Mouse (Mus musculus) kidney, adult 2 months (tissue): ENCODE results near the gene Sp2.

ENCODE experiments used
- CTCF ChIP-seq: fragments of 200-500 bp; conservative IDR thresholded peaks from 2 replicates; pipeline ENCODE4 v1.5.1; 2011; ENCODE audit warnings: low read depth, mild to moderate bottlenecking, control low read depth, low read length, moderate library complexity, mixed read lengths; ENCODE audit not compliant: insufficient read depth, insufficient read length
- POLR2A ChIP-seq: fragments of 200-500 bp; IDR thresholded peaks from one replicate; pipeline ENCODE4 v1.6.1; 2011; ENCODE audit warnings: low read depth, low read length, control low read depth

DNA sequence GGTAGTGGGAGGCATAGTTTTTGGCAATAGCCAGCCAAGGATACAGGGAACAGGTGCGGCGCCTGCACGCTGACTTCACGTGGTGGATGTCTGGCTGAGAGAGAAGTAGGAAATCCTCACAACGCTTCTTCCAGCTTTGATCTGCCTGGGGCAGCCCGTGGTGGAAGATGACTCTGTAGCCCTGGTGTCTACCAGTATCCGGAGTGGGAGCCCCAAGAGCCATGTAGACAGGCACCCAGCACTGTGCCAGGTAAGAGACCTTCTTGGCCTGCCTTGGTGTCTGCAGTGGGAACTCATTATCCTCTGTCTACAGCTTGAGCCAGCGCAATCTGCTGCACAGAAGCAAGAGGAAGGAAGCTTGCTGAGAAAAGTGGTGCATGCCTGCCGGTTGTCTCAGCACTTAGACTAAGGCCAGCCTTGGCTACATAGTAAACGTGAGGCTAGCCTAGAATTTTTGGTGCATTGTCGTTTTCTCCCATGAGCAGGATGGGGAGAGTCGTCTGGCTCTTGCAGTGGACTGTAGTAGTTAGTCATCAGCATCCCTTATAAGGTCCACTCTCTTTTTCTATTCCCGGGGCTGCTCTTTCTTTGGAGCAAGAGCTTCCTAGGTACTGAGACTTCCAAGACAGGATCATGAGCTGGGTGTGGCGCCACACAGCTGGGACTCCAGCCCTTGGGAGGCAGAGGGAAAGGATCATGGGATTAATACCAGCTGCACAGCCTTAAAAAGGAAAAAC lies 37.7 kb downstream of the Sp2 start:
- TF ChIP-seq CTCF (no peak), POLR2A (no peak)
